Mouse (Mus musculus): ENCODE results near the gene Mtmr12. TPM values are rescaled to one million over a fixed set of nuclear protein-coding genes. Genes with fewer than 3 reads are reported as not detected.

Gene Mtmr12
- total and polyA plus RNA-seq, 3 experiments, result 14.3 to 38.2 TPM; not detected in 1

- peaks cover 0 to 14% of the 10 kb centered on the region in 2 experiments; a peak in 2 of 4 replicates for H3K36me3 ChIP-seq (ENCODE audit: control insufficient read depth in 1 of 2, insufficient read depth in 2 of 2, low read length in 2 of 2)
- peaks cover 3 to 29% of the 10 kb centered on the region in 2 experiments; a peak in 3 of 4 replicates for H3K4me1 ChIP-seq (ENCODE audit: control insufficient read depth in 1 of 2, insufficient read depth in 2 of 2, low read length in 2 of 2)
- no peak overlapping the region for H3K4me3 ChIP-seq (ENCODE audit: control insufficient read depth in 1 of 2, insufficient read depth in 1 of 2, low read depth in 2 of 2, low read length in 2 of 2)
- no peak for DNase-seq (ENCODE audit: low read depth, low spot score)
- no peak overlapping the region for H3K9ac ChIP-seq (ENCODE audit: control insufficient read depth, low read depth, low read length, poor library complexity, severe bottlenecking)
- H3K27me3 ChIP-seq (ENCODE audit: control insufficient read depth in 1 of 2, insufficient read depth in 2 of 2, low read length in 2 of 2), result no peaks in the 10 kb centered on the region
- TF ChIP-seq E2F4 (IDR thresholded peaks at IDR 0.05; ENCODE audit: borderline replicate concordance, low read depth, low read length) (no peak), ZMIZ1 (IDR thresholded peaks at IDR 0.05; ENCODE audit: low read depth, low read length) (no peak), TCF12 (IDR thresholded peaks at IDR 0.05; ENCODE audit: low read depth, low read length) (no peak), CHD2 (IDR thresholded peaks at IDR 0.05; ENCODE audit: low read length) (no peak), ZC3H11A (IDR thresholded peaks at IDR 0.05; ENCODE audit: low read depth, low read length) (no peak), CTCF (IDR thresholded peaks at IDR 0.05 in 2 of 3, conservative IDR thresholded peaks at IDR 0.05 in 1 of 3; ENCODE audit: control insufficient read depth in 1 of 3, insufficient read depth in 1 of 3, low read depth in 2 of 3, low read length in 3 of 3, poor library complexity in 1 of 3, severe bottlenecking in 1 of 3) (no peak), TAL1 (IDR thresholded peaks at IDR 0.05; ENCODE audit: low read length) (no peak), MAZ (IDR thresholded peaks at IDR 0.05; ENCODE audit: low read depth, low read length) (no peak), MXI1 (IDR thresholded peaks at IDR 0.05; ENCODE audit: low read depth, low read length) (no peak), POLR2A (IDR thresholded peaks at IDR 0.05; ENCODE audit: control insufficient read depth in 1 of 2, insufficient read depth in 1 of 2, low read depth in 1 of 2, low read length in 2 of 2, poor library complexity in 1 of 2) (no peak), SIN3A (IDR thresholded peaks at IDR 0.05; ENCODE audit: low read length) (no peak), USF2 (IDR thresholded peaks at IDR 0.05; ENCODE audit: borderline replicate concordance in 1 of 2, insufficient read depth in 1 of 2, low read depth in 1 of 2, low read length in 2 of 2) (no peak), TBP (IDR thresholded peaks at IDR 0.05; ENCODE audit: low read depth, low read length) (no peak), UBTF (IDR thresholded peaks at IDR 0.05; ENCODE audit: borderline replicate concordance, insufficient read depth, low read depth, low read length) (no peak), MEF2A (IDR thresholded peaks at IDR 0.05; ENCODE audit: extremely low read depth, insufficient replicate concordance, low read depth, low read length, poor library complexity, severe bottlenecking) (no peak), NELFE (IDR thresholded peaks at IDR 0.05; ENCODE audit: low read depth, low read length) (no peak), KAT2A (conservative IDR thresholded peaks at IDR 0.05; ENCODE audit: low read depth, low read length) (no peak)
- peaks cover under 1% of the 10 kb centered on the region; the same call in 1 of the 2 replicates for H3K79me2 ChIP-seq (ENCODE audit: control insufficient read depth, insufficient read depth, low read length, poor library complexity)
- no peaks in the 10 kb centered on the region for H3K9me3 ChIP-seq (replicated peaks; ENCODE audit: insufficient read depth, low read length)
- no peak overlapping the region for H3K27ac ChIP-seq (ENCODE audit: control insufficient read depth, low read depth, low read length)
Observed at GRCm38 (mm10) chr15:12200021-12200420, 4.8 kb upstream of the Mtmr12 start.

DNA sequence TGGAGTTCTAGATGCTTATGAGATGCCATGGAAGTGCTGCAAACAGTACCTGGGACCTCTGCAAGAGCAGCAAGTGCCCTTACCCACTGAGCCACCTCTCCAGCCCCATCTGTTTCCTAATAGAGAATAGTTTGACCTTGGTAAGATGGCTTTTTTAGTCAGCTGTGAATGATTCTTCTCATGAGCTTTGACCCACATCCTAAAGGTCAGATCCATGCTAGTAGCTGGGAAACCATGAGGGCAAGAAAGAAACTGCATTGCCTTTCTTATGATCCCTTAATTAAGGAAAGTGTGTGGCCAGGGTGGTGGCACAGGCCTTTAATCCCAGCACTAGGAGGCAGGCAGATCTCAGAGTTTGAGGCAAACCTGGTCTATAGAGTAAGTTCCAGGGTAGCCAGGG lies 3.0 kb upstream of the Mtmr12 start:
- DNase-seq (ENCODE audit: low read depth, low spot score), result no peak
- peaks cover 0 to 15% of the 10 kb centered on the region in 2 experiments; a peak in 2 of 4 replicates for H3K36me3 ChIP-seq (ENCODE audit: control insufficient read depth in 1 of 2, insufficient read depth in 2 of 2, low read length in 2 of 2)
- H3K9me3 ChIP-seq (replicated peaks; ENCODE audit: insufficient read depth, low read length), result no peaks in the 10 kb centered on the region
- H3K9ac ChIP-seq (ENCODE audit: control insufficient read depth, low read depth, low read length, poor library complexity, severe bottlenecking), result no peak overlapping the region
- peaks cover 10 to 24% of the 10 kb centered on the region in 2 experiments; a peak in 3 of 4 replicates for H3K4me1 ChIP-seq (ENCODE audit: control insufficient read depth in 1 of 2, insufficient read depth in 2 of 2, low read length in 2 of 2)
- H3K79me2 ChIP-seq (ENCODE audit: control insufficient read depth, insufficient read depth, low read length, poor library complexity), result peaks cover 17% of the 10 kb centered on the region
- H3K27me3 ChIP-seq (ENCODE audit: control insufficient read depth in 1 of 2, insufficient read depth in 2 of 2, low read length in 2 of 2), result no peaks in the 10 kb centered on the region
- peak; percentile 1; the same call in 1 of the 2 replicates for TF ChIP-seq RAD21 (IDR thresholded peaks at IDR 0.05; ENCODE audit: low read depth, low read length)
- no peak for TF ChIP-seq HCFC1 (IDR thresholded peaks at IDR 0.05; ENCODE audit: low read depth, low read length)
- TF ChIP-seq ZC3H11A (IDR thresholded peaks at IDR 0.05; ENCODE audit: low read depth, low read length), result no peak
- TF ChIP-seq USF1 (IDR thresholded peaks at IDR 0.05; ENCODE audit: low read depth, low read length), result no peak
- TF ChIP-seq SMC3 (IDR thresholded peaks at IDR 0.05; ENCODE audit: low read depth, low read length), result peak; percentile 28; the same call in 1 of the 2 replicates
- no peak for TF ChIP-seq ELF1 (IDR thresholded peaks at IDR 0.05; ENCODE audit: low read depth, low read length)
- H3K27ac ChIP-seq (ENCODE audit: control insufficient read depth, low read depth, low read length), result no peak overlapping the region
- no peak overlapping the region for H3K4me3 ChIP-seq (ENCODE audit: control insufficient read depth in 1 of 2, insufficient read depth in 1 of 2, low read depth in 2 of 2, low read length in 2 of 2)

All from MEL (cell line).